Mouse (Mus musculus) bone marrow, adult 2 months (tissue): ENCODE results near the gene Fxyd1.

Experiments used
- CTCF ChIP-seq: fragments of 200-500 bp; IDR thresholded peaks from 2 replicates; pipeline ENCODE4 v1.5.1; 2011; ENCODE audit warnings: low read length, control low read depth; ENCODE audit not compliant: control insufficient read depth, insufficient read depth
- POLR2A ChIP-seq: fragments of 200-500 bp; IDR thresholded peaks from 2 replicates; pipeline ENCODE4 v1.6.1; 2011; ENCODE audit warnings: low read depth, mild to moderate bottlenecking, control low read depth, low read length, borderline replicate concordance; ENCODE audit not compliant: control insufficient read depth

GRCm38 (mm10) chr7:31034789-31035188, 22.2 kb downstream of the Fxyd1 start:
- TF ChIP-seq CTCF (peak; percentile 79), POLR2A (0 out of 2 replicates have a peak, but pooled peaks have one; percentile 4)
